Mouse (Mus musculus) hindbrain, embryonic 12.5 days (tissue): ENCODE measurements around the gene Prkca. TPM values are rescaled to one million over a fixed set of nuclear protein-coding genes. Genes with fewer than 3 reads are reported as not detected.

Experiments used
- ATAC-seq: fragments of 200-750 bp; cut with Nextera tagmentation; 2 replicates; pipeline ENCODE4 v1.8.0; 2017; ENCODE audit warnings: moderate TSS enrichment; ENCODE audit not compliant: low FRiP score
- H3K27ac ChIP-seq: fragments of 300-500 bp; sonication (generic); 2 replicates; pipeline ENCODE4 v1.5.1; 2016; ENCODE audit warnings: mild to moderate bottlenecking
- H3K27me3 ChIP-seq: fragments of 300-500 bp; sonication (generic); 2 replicates; pipeline ENCODE4 v1.6.1; 2016; ENCODE audit warnings: mild to moderate bottlenecking
- H3K36me3 ChIP-seq: fragments of 300-500 bp; sonication (generic); 2 replicates; pipeline ENCODE4 v1.6.1; 2016; ENCODE audit warnings: mild to moderate bottlenecking
- H3K4me1 ChIP-seq: fragments of 300-500 bp; sonication (generic); 2 replicates; pipeline ENCODE4 v1.6.1; 2016
- H3K4me2 ChIP-seq: fragments of 300-500 bp; sonication (generic); replicated peaks from 2 replicates; pipeline ENCODE4 v1.6.1; 2016; ENCODE audit warnings: mild to moderate bottlenecking
- H3K4me3 ChIP-seq: fragments of 300-500 bp; sonication (generic); 2 replicates; pipeline ENCODE4 v1.5.1; 2016; ENCODE audit warnings: mild to moderate bottlenecking
- H3K9ac ChIP-seq: fragments of 300-500 bp; sonication (generic); 2 replicates; pipeline ENCODE4 v1.6.1; 2016; ENCODE audit warnings: mild to moderate bottlenecking, moderate library complexity
- H3K9me3 ChIP-seq: fragments of 300-500 bp; sonication (generic); replicated peaks from 2 replicates; pipeline ENCODE4 v1.6.1; 2016; ENCODE audit warnings: mild to moderate bottlenecking
- WGBS: fragments of 180-500 bp; shearing (Covaris S2); methylation state at CpG from one replicate; pipeline ENCODE4 v1.1.7; 2016; 5-methylcytosine and 5-hydroxymethylcytosine counted together
- polyA plus RNA-seq: library from polyadenylated mRNA; unstranded; fragments of >200 nt; fragmentation: Nextera tagmentation; extraction: Ambion mirVana; gene quantifications from 2 replicates; pipeline ENCODE4 v1.2.1, GENCODE M21; 2016

Prkca gene
- polyA plus RNA-seq, 1 experiment from 2014 or later: 8.3 TPM

GRCm38 (mm10) chr11:108206602-108207001, 137.1 kb downstream of the Prkca start:
- Histone ChIP-seq H3K36me3 (no peaks in the 10 kb centered on the region), H3K27me3 (0 out of 2 replicates have a peak, but pooled peaks cover 3% of the 10 kb centered on the region), H3K9ac (no peak overlapping the region), H3K4me3 (no peak overlapping the region), H3K4me1 (peaks cover 3% of the 10 kb centered on the region; the same call in 1 of the 2 replicates), H3K4me2 (no peak overlapping the region), H3K27ac (no peak overlapping the region), H3K9me3 (no peaks in the 10 kb centered on the region)
- 94% methylated on average over 2 of the region's 2 CpGs for WGBS
- ATAC-seq: no peak

DNA sequence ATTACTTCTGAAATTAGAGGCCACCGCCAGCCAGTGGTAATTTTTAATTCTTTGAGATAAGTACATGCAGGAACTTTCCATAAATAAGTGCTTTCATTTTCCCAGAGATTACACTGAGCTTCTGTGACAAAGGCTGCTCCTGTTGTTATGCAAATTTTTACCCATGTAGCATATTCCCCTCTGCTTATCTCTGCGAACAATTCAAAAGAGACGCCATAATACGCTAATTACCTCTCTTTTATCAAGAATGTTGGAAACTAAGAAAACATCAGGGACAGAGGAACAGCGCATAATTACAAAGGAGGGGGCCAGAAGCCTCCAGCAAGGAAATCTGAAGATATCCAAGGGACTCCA, 138.9 kb downstream of the Prkca start:
- Histone ChIP-seq H3K4me1 (peaks cover 3% of the 10 kb centered on the region; the same call in 1 of the 2 replicates), H3K27me3 (0 out of 2 replicates have a peak, but pooled peaks cover 3% of the 10 kb centered on the region), H3K4me3 (no peak overlapping the region), H3K27ac (no peak overlapping the region), H3K9ac (no peak overlapping the region), H3K9me3 (no peaks in the 10 kb centered on the region), H3K36me3 (no peaks in the 10 kb centered on the region), H3K4me2 (no peak overlapping the region)
- 27% methylated on average over 5 of the region's 5 CpGs for WGBS
- ATAC-seq: no peak

GRCm38 (mm10) chr11:108204202-108204894, 139.4 kb downstream of the Prkca start:
- Histone ChIP-seq H3K4me2 (no peak overlapping the region), H3K27me3 (0 out of 2 replicates have a peak, but pooled peaks cover 3% of the 10 kb centered on the region), H3K9ac (no peak overlapping the region), H3K36me3 (no peaks in the 10 kb centered on the region), H3K9me3 (no peaks in the 10 kb centered on the region), H3K27ac (no peak overlapping the region), H3K4me1 (peaks cover 3% of the 10 kb centered on the region; the same call in 1 of the 2 replicates), H3K4me3 (no peak overlapping the region)
- ATAC-seq: no peak
- WGBS: 53% methylated on average over 7 of the region's 7 CpGs

GRCm38 (mm10) chr11:108202835-108203234, 140.9 kb downstream of the Prkca start:
- Histone ChIP-seq H3K9me3 (no peaks in the 10 kb centered on the region), H3K9ac (no peak overlapping the region), H3K4me1 (peaks cover 4% of the 10 kb centered on the region; the same call in 1 of the 2 replicates), H3K4me3 (no peak overlapping the region), H3K27ac (no peak overlapping the region), H3K4me2 (no peak overlapping the region), H3K27me3 (0 out of 2 replicates have a peak, but pooled peaks cover 3% of the 10 kb centered on the region), H3K36me3 (no peaks in the 10 kb centered on the region)
- ATAC-seq: no peak
- 91% methylated on average over 7 of the region's 7 CpGs for WGBS

GRCm38 (mm10) chr11:108200679-108201586, 142.8 kb downstream of the Prkca start:
- no peak overlapping the region for H3K9ac ChIP-seq
- no peaks in the 10 kb centered on the region for H3K9me3 ChIP-seq
- 0 out of 2 replicates have a peak, but pooled peaks cover 3% of the 10 kb centered on the region for H3K27me3 ChIP-seq
- peaks cover 10% of the 10 kb centered on the region for H3K4me1 ChIP-seq
- no peak overlapping the region for H3K27ac ChIP-seq
- WGBS: 92% methylated on average over 15 of the region's 15 CpGs
- H3K36me3 ChIP-seq: no peaks in the 10 kb centered on the region
- no peak overlapping the region for H3K4me3 ChIP-seq
- no peak overlapping the region for H3K4me2 ChIP-seq
- ATAC-seq: no peak

- H3K9me3 ChIP-seq: no peaks in the 10 kb centered on the region
- H3K9ac ChIP-seq: no peak overlapping the region
- H3K4me1 ChIP-seq: peaks cover 13% of the 10 kb centered on the region
- no peak overlapping the region for H3K4me2 ChIP-seq
- H3K36me3 ChIP-seq: no peaks in the 10 kb centered on the region
- no peak overlapping the region for H3K27ac ChIP-seq
- no peak for ATAC-seq
- 97% methylated on average over 4 of the region's 4 CpGs for WGBS
- no peak overlapping the region for H3K4me3 ChIP-seq
- 0 out of 2 replicates have a peak, but pooled peaks cover 3% of the 10 kb centered on the region for H3K27me3 ChIP-seq
Measured at GRCm38 (mm10) chr11:108199429-108199985, 144.2 kb downstream of the Prkca start.

- no peaks in the 10 kb centered on the region for H3K36me3 ChIP-seq
- WGBS: 61% methylated on average over 5 of the region's 5 CpGs
- H3K4me2 ChIP-seq: no peak overlapping the region
- ATAC-seq: no peak
- no peaks in the 10 kb centered on the region for H3K27me3 ChIP-seq
- no peak overlapping the region for H3K27ac ChIP-seq
- H3K4me1 ChIP-seq: peaks cover 13% of the 10 kb centered on the region
- H3K4me3 ChIP-seq: no peak overlapping the region
- no peaks in the 10 kb centered on the region for H3K9me3 ChIP-seq
- no peak overlapping the region for H3K9ac ChIP-seq
Measured at GRCm38 (mm10) chr11:108198592-108198991, 145.1 kb downstream of the Prkca start.

GRCm38 (mm10) chr11:108197427-108198218, 146.1 kb downstream of the Prkca start:
- ATAC-seq: no peak
- Histone ChIP-seq H3K36me3 (no peaks in the 10 kb centered on the region), H3K9ac (no peak overlapping the region), H3K9me3 (no peaks in the 10 kb centered on the region), H3K27ac (no peak overlapping the region), H3K4me2 (no peak overlapping the region), H3K4me1 (peaks cover 13% of the 10 kb centered on the region), H3K4me3 (no peak overlapping the region), H3K27me3 (no peaks in the 10 kb centered on the region)
- WGBS: 53% methylated on average over 9 of the region's 9 CpGs

- WGBS: 79% methylated on average over 3 of the region's 3 CpGs
- Histone ChIP-seq H3K9ac (no peak overlapping the region), H3K4me1 (peaks cover 13% of the 10 kb centered on the region), H3K36me3 (no peaks in the 10 kb centered on the region), H3K4me2 (no peak overlapping the region), H3K4me3 (no peak overlapping the region), H3K27ac (no peak overlapping the region), H3K27me3 (no peaks in the 10 kb centered on the region), H3K9me3 (no peaks in the 10 kb centered on the region)
- no peak for ATAC-seq
Measured at GRCm38 (mm10) chr11:108196796-108197195, 146.9 kb downstream of the Prkca start.

GRCm38 (mm10) chr11:108190298-108190697, 153.4 kb downstream of the Prkca start:
- no peak for ATAC-seq
- Histone ChIP-seq H3K27ac (no peak overlapping the region), H3K4me2 (no peak overlapping the region), H3K9ac (no peak overlapping the region), H3K36me3 (no peaks in the 10 kb centered on the region), H3K4me1 (no peaks in the 10 kb centered on the region; the same call in 1 of the 2 replicates), H3K4me3 (no peak overlapping the region), H3K9me3 (no peaks in the 10 kb centered on the region), H3K27me3 (no peaks in the 10 kb centered on the region)
- WGBS: 95% methylated on average over 6 of the region's 6 CpGs

DNA sequence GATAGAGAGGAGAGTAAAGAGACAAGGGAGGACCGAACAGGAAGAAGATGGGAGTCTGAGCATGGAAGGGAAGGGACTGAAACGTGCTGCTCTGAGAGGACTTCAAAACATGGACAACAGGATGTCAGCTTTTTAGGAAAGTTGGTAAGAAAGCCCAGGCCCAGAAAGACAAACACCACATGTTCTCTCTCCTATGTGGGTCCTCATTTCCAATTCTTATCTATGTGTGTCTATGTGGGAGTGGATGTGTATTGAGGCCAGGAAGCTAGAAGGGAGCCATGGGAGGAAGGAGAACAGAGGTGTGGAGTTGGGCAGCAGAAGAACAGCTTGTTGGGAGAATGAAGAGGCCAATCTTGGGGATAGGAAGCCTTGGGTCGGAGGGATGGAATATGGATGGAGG, 154.4 kb downstream of the Prkca start:
- Histone ChIP-seq H3K9me3 (no peaks in the 10 kb centered on the region), H3K4me3 (no peak overlapping the region), H3K27ac (no peak overlapping the region), H3K4me1 (no peaks in the 10 kb centered on the region), H3K27me3 (no peaks in the 10 kb centered on the region), H3K4me2 (no peak overlapping the region), H3K9ac (no peak overlapping the region), H3K36me3 (no peaks in the 10 kb centered on the region)
- ATAC-seq: no peak
- WGBS: 90% methylated on average over 3 of the region's 3 CpGs
